Mouse (Mus musculus): ENCODE results near the gene Lat2.

DNA sequence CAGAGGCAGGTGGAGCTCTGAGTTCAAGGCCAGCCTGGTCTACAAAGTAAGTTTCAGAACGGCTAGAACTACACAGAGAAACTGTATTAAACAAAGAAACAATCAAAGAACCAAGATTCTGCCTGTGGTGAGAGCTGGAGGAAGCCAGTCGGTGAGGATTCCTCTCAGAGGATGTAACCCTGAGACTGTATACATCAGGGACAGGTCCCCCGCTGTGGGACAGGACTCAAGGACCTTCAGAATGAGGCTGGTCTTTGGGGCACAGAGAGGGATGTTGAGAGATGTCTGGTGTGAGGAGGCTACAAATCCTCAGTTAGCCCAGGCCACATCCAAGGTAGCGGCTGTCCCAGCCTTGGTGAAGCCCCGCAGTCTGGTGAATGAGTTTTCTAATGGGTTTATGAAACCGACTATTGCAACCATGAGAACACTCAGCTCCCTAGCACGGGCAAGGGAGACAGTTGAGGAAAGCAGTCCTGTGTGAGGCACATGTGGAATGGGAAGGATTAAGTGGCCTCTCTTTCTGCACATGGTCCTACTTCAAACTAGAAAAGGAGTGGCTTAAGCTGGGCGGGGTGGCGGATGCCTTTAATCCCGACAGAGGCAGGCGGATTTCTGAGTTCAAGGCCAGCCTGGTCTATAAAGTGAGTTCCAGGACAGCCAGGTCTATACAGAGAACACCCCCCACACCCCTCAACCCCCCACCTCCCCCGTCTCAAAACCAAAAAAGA lies 4.7 kb downstream of the Lat2 start:
- TF ChIP-seq CTCF (IDR thresholded peaks at IDR 0.05; ENCODE audit: extremely low read depth, insufficient read depth, insufficient read length, insufficient replicate concordance) (no peak), POLR2A (IDR thresholded peaks at IDR 0.05; ENCODE audit: low read depth, low read length) (no peak)
